Mouse (Mus musculus): Measurements from ENCODE around the gene Dner. TPM values are rescaled to one million over a fixed set of nuclear protein-coding genes. Genes with fewer than 3 reads are reported as not detected.

Dner gene
- polyA plus RNA-seq, 1 experiment from 2014 or later, result 1.2 TPM

DNA sequence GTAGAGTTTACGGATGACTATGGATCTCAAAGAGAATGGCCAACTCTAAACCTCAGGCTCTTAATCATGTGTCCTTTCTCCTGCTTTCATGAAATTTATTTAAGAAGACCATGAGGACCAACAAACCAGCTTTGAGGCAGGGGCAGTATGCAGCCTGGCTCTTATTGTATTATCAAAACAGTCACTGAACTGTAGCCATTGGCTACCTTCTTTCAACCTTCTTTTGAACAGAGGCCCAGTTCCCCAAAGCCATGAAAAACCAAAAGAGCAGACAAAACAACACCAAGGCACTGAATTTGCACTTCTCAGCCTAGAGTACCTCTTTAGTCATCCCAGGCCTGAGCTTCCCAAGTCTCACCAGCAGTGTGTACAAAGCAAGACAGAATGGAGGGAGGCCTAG, 207.5 kb downstream of the Dner start:
- Histone ChIP-seq H3K36me3 (ENCODE audit: control insufficient read depth, insufficient read depth, low read length) (no peaks in the 10 kb centered on the region), H3K4me2 (ENCODE audit: low read depth, low read length) (no peak overlapping the region), H3K27me3 (ENCODE audit: control insufficient read depth, insufficient read depth, low read depth, low read length) (no peaks in the 10 kb centered on the region), H3K4me1 (replicated peaks; ENCODE audit: control insufficient read depth, insufficient read depth, low read length) (no peaks in the 10 kb centered on the region), H3K27ac (ENCODE audit: low read length) (no peak overlapping the region), H3K9ac (ENCODE audit: low read length) (no peak overlapping the region), H3K4me3 (ENCODE audit: low read length) (no peak overlapping the region), H3K9me3 (ENCODE audit: control insufficient read depth, low read length) (no peaks in the 10 kb centered on the region)
- ATAC-seq (ENCODE audit: low read depth), result no peak
- WGBS, result 85% methylated on average over 1 of the region's 1 CpGs

DNA sequence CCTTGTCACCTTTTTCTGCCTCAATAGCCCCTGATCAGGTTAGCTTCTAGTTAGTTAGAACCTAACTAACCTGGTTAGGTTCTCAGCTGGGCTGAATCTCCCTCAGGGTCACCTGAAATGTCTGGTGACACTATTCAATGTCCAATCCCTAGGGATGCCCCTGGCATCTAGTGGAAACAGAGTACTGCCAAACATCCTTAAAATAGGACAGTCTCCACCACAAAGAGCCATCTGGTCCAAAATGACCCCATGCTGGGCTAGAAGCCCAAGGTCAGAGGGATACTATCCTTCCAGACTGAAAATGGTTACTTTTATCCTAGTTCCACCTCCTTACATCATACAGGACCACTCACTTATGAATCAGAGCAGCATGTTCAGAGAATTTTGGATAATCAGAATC, 211.0 kb downstream of the Dner start:
- Histone ChIP-seq H3K27ac (ENCODE audit: low read length) (no peak overlapping the region), H3K9me3 (ENCODE audit: control insufficient read depth, low read length) (no peaks in the 10 kb centered on the region), H3K4me1 (replicated peaks; ENCODE audit: control insufficient read depth, insufficient read depth, low read length) (no peaks in the 10 kb centered on the region), H3K4me3 (ENCODE audit: low read length) (no peak overlapping the region), H3K4me2 (ENCODE audit: low read depth, low read length) (no peak overlapping the region), H3K9ac (ENCODE audit: low read length) (no peak overlapping the region), H3K36me3 (ENCODE audit: control insufficient read depth, insufficient read depth, low read length) (no peaks in the 10 kb centered on the region), H3K27me3 (ENCODE audit: control insufficient read depth, insufficient read depth, low read depth, low read length) (no peaks in the 10 kb centered on the region)
- no peak for ATAC-seq (ENCODE audit: low read depth)

DNA sequence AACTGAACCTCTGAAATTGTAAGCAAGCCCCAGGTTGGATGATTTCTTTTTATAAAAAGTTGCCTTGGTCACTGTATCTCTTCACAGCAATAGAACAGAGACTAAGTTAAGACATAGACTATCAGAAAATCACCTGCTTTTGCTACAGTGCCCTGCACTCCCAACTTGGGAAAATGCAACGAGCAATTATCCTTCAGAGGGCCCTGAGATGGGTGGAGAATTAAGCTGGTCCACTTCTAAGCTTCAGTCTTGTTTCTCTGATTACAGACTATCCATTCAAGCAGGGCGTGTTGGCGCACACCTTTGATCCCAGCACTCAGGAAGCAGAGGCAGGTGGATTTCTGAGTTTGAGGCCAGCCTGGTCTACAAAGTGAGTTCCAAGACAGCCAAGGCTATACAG, 211.4 kb downstream of the Dner start:
- no peaks in the 10 kb centered on the region for H3K4me1 ChIP-seq (replicated peaks; ENCODE audit: control insufficient read depth, insufficient read depth, low read length)
- no peaks in the 10 kb centered on the region for H3K27me3 ChIP-seq (ENCODE audit: control insufficient read depth, insufficient read depth, low read depth, low read length)
- H3K4me3 ChIP-seq (ENCODE audit: low read length), result no peak overlapping the region
- no peaks in the 10 kb centered on the region for H3K9me3 ChIP-seq (ENCODE audit: control insufficient read depth, low read length)
- H3K27ac ChIP-seq (ENCODE audit: low read length), result no peak overlapping the region
- ATAC-seq (ENCODE audit: low read depth), result no peak
- no peaks in the 10 kb centered on the region for H3K36me3 ChIP-seq (ENCODE audit: control insufficient read depth, insufficient read depth, low read length)
- no peak overlapping the region for H3K4me2 ChIP-seq (ENCODE audit: low read depth, low read length)
- WGBS, result 82% methylated on average over 3 of the region's 3 CpGs
- H3K9ac ChIP-seq (ENCODE audit: low read length), result no peak overlapping the region

DNA sequence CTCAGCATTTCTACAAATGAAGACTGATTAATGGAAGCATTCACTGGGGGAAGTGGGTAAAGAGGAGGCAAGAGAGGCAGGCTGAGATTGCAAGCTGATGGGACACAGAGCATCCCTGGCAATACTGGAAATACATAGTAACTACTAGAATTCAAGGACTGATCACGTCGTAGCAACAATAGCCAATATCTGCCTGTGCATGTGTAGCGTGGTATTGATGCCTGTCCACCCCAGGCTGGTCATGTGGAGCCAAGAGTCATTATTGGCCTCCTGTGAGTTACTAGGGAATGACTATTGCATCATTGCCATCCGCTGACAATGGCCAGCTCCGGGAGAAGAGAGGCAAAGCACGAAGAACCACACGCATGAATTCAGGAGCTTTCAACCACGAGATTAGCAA, 216.0 kb downstream of the Dner start:
- Histone ChIP-seq H3K9ac (ENCODE audit: low read length) (no peak overlapping the region), H3K36me3 (ENCODE audit: control insufficient read depth, insufficient read depth, low read length) (no peaks in the 10 kb centered on the region), H3K27ac (ENCODE audit: low read length) (no peak overlapping the region), H3K4me3 (ENCODE audit: low read length) (no peak overlapping the region), H3K9me3 (ENCODE audit: control insufficient read depth, low read length) (no peaks in the 10 kb centered on the region), H3K27me3 (ENCODE audit: control insufficient read depth, insufficient read depth, low read depth, low read length) (no peaks in the 10 kb centered on the region), H3K4me1 (replicated peaks; ENCODE audit: control insufficient read depth, insufficient read depth, low read length) (no peaks in the 10 kb centered on the region), H3K4me2 (ENCODE audit: low read depth, low read length) (no peak overlapping the region)
- ATAC-seq (ENCODE audit: low read depth), result no peak
- WGBS, result 88% methylated on average over 8 of the region's 8 CpGs

DNA sequence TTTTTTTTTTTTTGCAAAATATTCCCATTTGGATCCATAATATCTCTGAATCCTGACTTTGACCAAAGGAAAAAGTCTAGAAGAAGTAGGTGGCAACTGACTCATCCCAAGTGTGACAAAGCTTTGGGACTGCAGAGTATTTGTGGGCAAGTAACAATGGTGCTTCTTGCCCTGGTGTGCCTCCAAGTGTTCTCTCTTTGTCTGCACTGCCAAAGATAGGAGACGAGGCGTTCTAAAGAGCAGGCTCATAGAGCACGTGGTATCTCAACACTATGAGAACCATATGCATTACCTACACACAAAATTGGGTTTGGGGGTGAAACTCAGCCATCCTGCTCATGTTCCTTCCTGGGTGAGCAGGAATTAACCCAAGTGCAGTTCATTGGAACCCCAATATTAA, 221.7 kb downstream of the Dner start:
- no peak overlapping the region for H3K4me2 ChIP-seq (ENCODE audit: low read depth, low read length)
- H3K4me3 ChIP-seq (ENCODE audit: low read length), result no peak overlapping the region
- no peak for ATAC-seq (ENCODE audit: low read depth)
- H3K27ac ChIP-seq (ENCODE audit: low read length), result no peak overlapping the region
- H3K36me3 ChIP-seq (ENCODE audit: control insufficient read depth, insufficient read depth, low read length), result no peaks in the 10 kb centered on the region
- 76% methylated on average over 3 of the region's 3 CpGs for WGBS
- H3K9me3 ChIP-seq (ENCODE audit: control insufficient read depth, low read length), result no peaks in the 10 kb centered on the region
- no peaks in the 10 kb centered on the region for H3K4me1 ChIP-seq (replicated peaks; ENCODE audit: control insufficient read depth, insufficient read depth, low read length)
- no peaks in the 10 kb centered on the region for H3K27me3 ChIP-seq (ENCODE audit: control insufficient read depth, insufficient read depth, low read depth, low read length)
- no peak overlapping the region for H3K9ac ChIP-seq (ENCODE audit: low read length)

DNA sequence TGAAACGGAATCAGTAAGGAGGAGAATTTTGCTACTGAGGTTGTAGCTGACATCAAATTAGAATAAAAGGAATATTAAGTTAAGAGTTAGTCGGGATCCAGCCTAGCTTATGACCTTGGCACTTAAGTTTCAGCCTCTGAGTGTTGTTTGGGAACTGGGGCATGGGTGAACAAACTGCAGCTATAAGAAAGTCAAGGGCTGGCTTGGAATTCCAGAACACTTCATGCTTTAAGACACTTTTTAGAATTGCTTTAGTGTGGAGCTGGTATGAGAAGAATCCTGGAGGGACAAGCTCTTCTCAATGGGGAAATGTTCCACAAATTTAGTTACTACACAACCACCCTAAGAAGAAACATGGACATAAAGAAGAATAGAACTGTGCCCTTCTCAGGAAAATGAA, 223.8 kb downstream of the Dner start:
- H3K9ac ChIP-seq (ENCODE audit: low read length), result no peak overlapping the region
- no peaks in the 10 kb centered on the region for H3K36me3 ChIP-seq (ENCODE audit: control insufficient read depth, insufficient read depth, low read length)
- no peaks in the 10 kb centered on the region for H3K27me3 ChIP-seq (ENCODE audit: control insufficient read depth, insufficient read depth, low read depth, low read length)
- 58% methylated on average over 2 of the region's 2 CpGs for WGBS
- no peak overlapping the region for H3K4me2 ChIP-seq (ENCODE audit: low read depth, low read length)
- no peak overlapping the region for H3K4me3 ChIP-seq (ENCODE audit: low read length)
- H3K27ac ChIP-seq (ENCODE audit: low read length), result no peak overlapping the region
- no peak for ATAC-seq (ENCODE audit: low read depth)
- no peaks in the 10 kb centered on the region for H3K4me1 ChIP-seq (replicated peaks; ENCODE audit: control insufficient read depth, insufficient read depth, low read length)
- H3K9me3 ChIP-seq (ENCODE audit: control insufficient read depth, low read length), result no peaks in the 10 kb centered on the region

DNA sequence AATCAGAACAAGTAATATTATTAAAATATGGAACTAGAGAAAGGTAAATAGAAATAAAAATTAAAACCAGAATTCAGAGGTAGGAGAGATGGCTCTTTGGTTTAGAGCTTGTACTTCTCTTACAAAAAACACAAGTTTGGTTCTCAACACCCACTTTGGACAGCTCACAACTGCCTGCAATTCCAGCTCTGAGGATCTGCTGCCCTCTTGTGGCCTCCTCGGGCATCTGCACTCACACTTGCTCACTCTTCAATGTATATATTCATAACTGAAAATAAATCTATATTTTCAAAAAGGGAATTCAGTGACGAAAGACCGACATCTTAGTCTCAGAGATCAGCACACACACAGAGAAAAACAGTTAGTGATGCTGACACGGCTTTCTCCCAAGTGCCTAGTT, 225.7 kb downstream of the Dner start:
- ATAC-seq (ENCODE audit: low read depth), result no peak
- H3K36me3 ChIP-seq (ENCODE audit: control insufficient read depth, insufficient read depth, low read length), result no peaks in the 10 kb centered on the region

DNA sequence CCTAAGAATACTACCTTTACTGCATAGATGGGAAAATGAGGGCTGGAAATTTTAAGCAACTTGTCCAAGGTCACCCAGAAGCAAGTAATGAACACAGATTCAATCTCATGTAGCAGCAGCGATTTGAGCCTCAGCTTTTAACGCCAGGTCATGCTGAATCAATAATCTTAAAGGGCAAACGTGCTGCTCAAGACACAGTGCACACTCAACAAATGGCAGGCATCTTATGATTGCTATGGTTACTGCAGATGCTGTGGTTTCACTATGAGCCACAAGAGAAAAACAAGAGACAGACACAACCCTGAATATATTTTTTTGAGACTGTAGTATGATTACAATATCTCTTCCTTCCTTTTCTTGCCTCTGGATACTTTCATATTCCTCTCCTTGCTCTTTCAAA, 228.4 kb downstream of the Dner start:
- Histone ChIP-seq H3K4me1 (replicated peaks; ENCODE audit: control insufficient read depth, insufficient read depth, low read length) (no peaks in the 10 kb centered on the region), H3K4me3 (ENCODE audit: low read length) (no peak overlapping the region), H3K9ac (ENCODE audit: low read length) (no peak overlapping the region), H3K9me3 (ENCODE audit: control insufficient read depth, low read length) (no peaks in the 10 kb centered on the region; the same call in 1 of the 2 replicates), H3K27me3 (ENCODE audit: control insufficient read depth, insufficient read depth, low read depth, low read length) (no peaks in the 10 kb centered on the region), H3K27ac (ENCODE audit: low read length) (no peak overlapping the region), H3K36me3 (ENCODE audit: control insufficient read depth, insufficient read depth, low read length) (no peaks in the 10 kb centered on the region), H3K4me2 (ENCODE audit: low read depth, low read length) (no peak overlapping the region)
- ATAC-seq (ENCODE audit: low read depth), result no peak
- 57% methylated on average over 3 of the region's 3 CpGs for WGBS

More for the DNA sequence above, 225.7 kb downstream of the Dner start:
- H3K4me2 ChIP-seq (ENCODE audit: low read depth, low read length), result no peak overlapping the region
- H3K4me3 ChIP-seq (ENCODE audit: low read length), result no peak overlapping the region
- H3K9me3 ChIP-seq (ENCODE audit: control insufficient read depth, low read length), result no peaks in the 10 kb centered on the region
- no peaks in the 10 kb centered on the region for H3K4me1 ChIP-seq (replicated peaks; ENCODE audit: control insufficient read depth, insufficient read depth, low read length)
- H3K27ac ChIP-seq (ENCODE audit: low read length), result no peak overlapping the region
- 55% methylated on average over 4 of the region's 4 CpGs for WGBS
- H3K9ac ChIP-seq (ENCODE audit: low read length), result no peak overlapping the region
- no peaks in the 10 kb centered on the region for H3K27me3 ChIP-seq (ENCODE audit: control insufficient read depth, insufficient read depth, low read depth, low read length)

DNA sequence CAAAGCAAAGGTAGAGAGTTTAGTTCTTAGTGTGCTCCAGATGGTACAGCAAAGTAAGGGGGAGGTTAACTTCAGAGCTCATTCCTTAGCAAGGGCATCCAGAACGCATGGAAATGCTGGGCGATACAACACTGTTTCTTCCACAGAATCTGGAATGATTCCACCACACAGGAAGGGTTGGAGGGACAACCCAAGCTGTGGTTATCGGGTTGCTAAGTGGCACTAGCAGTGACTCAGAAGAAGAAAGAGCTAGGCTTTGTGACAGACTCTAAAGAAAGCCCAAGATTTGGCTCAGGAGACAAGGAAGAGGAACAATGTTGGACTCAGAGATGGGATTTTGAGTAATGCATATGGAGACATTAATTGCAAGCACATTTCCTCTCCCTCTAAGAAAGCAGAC, 231.3 kb downstream of the Dner start:
- H3K27me3 ChIP-seq (ENCODE audit: control insufficient read depth, insufficient read depth, low read depth, low read length), result no peaks in the 10 kb centered on the region
- no peaks in the 10 kb centered on the region; the same call in 1 of the 2 replicates for H3K9me3 ChIP-seq (ENCODE audit: control insufficient read depth, low read length)
- no peak for ATAC-seq (ENCODE audit: low read depth)
- no peak overlapping the region for H3K27ac ChIP-seq (ENCODE audit: low read length)
- H3K36me3 ChIP-seq (ENCODE audit: control insufficient read depth, insufficient read depth, low read length), result no peaks in the 10 kb centered on the region
- 84% methylated on average over 3 of the region's 3 CpGs for WGBS
- H3K4me3 ChIP-seq (ENCODE audit: low read length), result no peak overlapping the region
- no peak overlapping the region for H3K4me2 ChIP-seq (ENCODE audit: low read depth, low read length)
- H3K4me1 ChIP-seq (replicated peaks; ENCODE audit: control insufficient read depth, insufficient read depth, low read length), result no peaks in the 10 kb centered on the region
- no peak overlapping the region for H3K9ac ChIP-seq (ENCODE audit: low read length)

DNA sequence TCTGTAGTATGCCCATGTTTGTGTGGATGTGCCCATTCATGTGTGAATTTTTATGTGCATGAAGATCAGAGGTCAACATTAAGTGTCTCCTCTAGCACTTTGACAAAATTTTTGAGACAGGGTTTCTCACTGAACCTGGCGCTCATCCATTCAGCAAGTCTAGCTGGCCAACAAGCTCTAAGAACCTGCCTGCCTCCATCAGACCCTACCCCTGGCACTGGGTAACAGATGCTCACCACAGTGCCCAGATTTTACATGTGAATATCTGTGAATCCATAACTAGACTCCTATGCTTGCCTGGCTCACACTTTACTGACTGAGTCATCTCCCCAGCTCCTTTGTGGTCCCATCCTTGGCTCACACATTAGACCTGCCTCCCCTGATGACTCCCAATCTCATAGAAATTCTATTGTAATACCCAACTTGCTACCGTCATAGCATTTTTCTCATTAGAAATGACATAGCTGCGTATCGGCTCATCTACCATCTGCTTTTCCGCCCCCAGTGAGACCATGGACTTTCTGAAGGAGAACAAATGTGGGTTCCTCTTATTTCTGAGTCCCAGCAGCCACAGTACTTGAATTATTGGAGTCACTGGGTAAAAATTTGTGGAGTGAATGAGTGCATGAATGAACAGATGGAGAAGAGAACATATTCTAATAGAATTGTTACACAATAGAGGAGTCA, 231.9 kb downstream of the Dner start:
- 91% methylated on average over 5 of the region's 5 CpGs for WGBS
- H3K27ac ChIP-seq (ENCODE audit: low read length), result no peak overlapping the region
- no peaks in the 10 kb centered on the region; the same call in 1 of the 2 replicates for H3K9me3 ChIP-seq (ENCODE audit: control insufficient read depth, low read length)
- no peak overlapping the region for H3K4me2 ChIP-seq (ENCODE audit: low read depth, low read length)
- H3K36me3 ChIP-seq (ENCODE audit: control insufficient read depth, insufficient read depth, low read length), result no peaks in the 10 kb centered on the region
- H3K9ac ChIP-seq (ENCODE audit: low read length), result no peak overlapping the region
- no peak for ATAC-seq (ENCODE audit: low read depth)
- H3K4me3 ChIP-seq (ENCODE audit: low read length), result no peak overlapping the region
- H3K27me3 ChIP-seq (ENCODE audit: control insufficient read depth, insufficient read depth, low read depth, low read length), result no peaks in the 10 kb centered on the region
- H3K4me1 ChIP-seq (replicated peaks; ENCODE audit: control insufficient read depth, insufficient read depth, low read length), result no peaks in the 10 kb centered on the region

Data from lung, embryonic 16.5 days (tissue).